Mouse (Mus musculus) embryonic facial prominence, embryonic 14.5 days (tissue): ENCODE data around the gene Nrip3. TPM values are rescaled to one million over a fixed set of nuclear protein-coding genes. Genes with fewer than 3 reads are reported as not detected.
A peak's percentile ranks its signal among the peaks of the same experiment; 100 is the strongest.

Source experiments
- ATAC-seq: fragments of 200-750 bp; cut with Nextera tagmentation; 2 replicates; pipeline ENCODE4 v1.8.0; 2017; ENCODE audit warnings: low read depth, moderate number of reproducible peaks, moderate TSS enrichment
- DNase-seq: peaks from one replicate; pipeline ENCODE4 v3.0.0-alpha.2; 2015; ENCODE audit warnings: low spot score
- H3K27ac ChIP-seq: fragments of 300-500 bp; sonication (generic); replicated peaks from 2 replicates; pipeline ENCODE4 v1.5.1; 2014; ENCODE audit warnings: low read depth, mild to moderate bottlenecking, low read length, moderate library complexity
- H3K27me3 ChIP-seq: fragments of 300-500 bp; sonication (generic); replicated peaks from 2 replicates; pipeline ENCODE4 v1.6.1; 2014; ENCODE audit warnings: low read length; ENCODE audit not compliant: control insufficient read depth, insufficient read depth
- H3K36me3 ChIP-seq: fragments of 300-500 bp; sonication (generic); 2 replicates; pipeline ENCODE4 v1.6.1; 2014; ENCODE audit warnings: low read length, mixed read lengths; ENCODE audit not compliant: control insufficient read depth, insufficient read depth
- H3K4me1 ChIP-seq: fragments of 300-500 bp; sonication (generic); 2 replicates; pipeline ENCODE4 v1.6.1; 2014; ENCODE audit warnings: antibody characterized with exemption, low read length; ENCODE audit not compliant: control insufficient read depth, insufficient read depth
- H3K4me2 ChIP-seq: fragments of 300-500 bp; sonication (generic); 2 replicates; pipeline ENCODE4 v1.6.1; 2014; ENCODE audit warnings: low read depth, mild to moderate bottlenecking, low read length, moderate library complexity, mixed read lengths
- H3K4me3 ChIP-seq: fragments of 300-500 bp; sonication (generic); 2 replicates; pipeline ENCODE4 v1.5.1; 2014; ENCODE audit warnings: low read depth, mild to moderate bottlenecking, low read length
- H3K9ac ChIP-seq: fragments of 300-500 bp; sonication (generic); 2 replicates; pipeline ENCODE4 v1.6.1; 2014; ENCODE audit warnings: low read depth, mild to moderate bottlenecking, low read length, moderate library complexity, mixed read lengths
- H3K9me3 ChIP-seq: fragments of 300-500 bp; sonication (generic); 2 replicates; pipeline ENCODE4 v1.6.1; 2016; ENCODE audit warnings: low read length; ENCODE audit not compliant: control insufficient read depth
- WGBS: fragments of 180-500 bp; shearing (Covaris S2); extraction: QIAGEN DNeasy Blood & Tissue Kit; methylation state at CpG from one replicate; pipeline ENCODE4 v1.1.7; 2014; 5-methylcytosine and 5-hydroxymethylcytosine counted together
- polyA plus RNA-seq: library from polyadenylated mRNA; unstranded; fragments of >200 nt; fragmentation: Nextera tagmentation; extraction: Ambion mirVana; gene quantifications from 2 replicates; pipeline ENCODE4 v1.2.1, GENCODE M21; 2014

Nrip3 gene
- polyA plus RNA-seq, 1 experiment from 2014 or later, result 1.8 TPM

DNA sequence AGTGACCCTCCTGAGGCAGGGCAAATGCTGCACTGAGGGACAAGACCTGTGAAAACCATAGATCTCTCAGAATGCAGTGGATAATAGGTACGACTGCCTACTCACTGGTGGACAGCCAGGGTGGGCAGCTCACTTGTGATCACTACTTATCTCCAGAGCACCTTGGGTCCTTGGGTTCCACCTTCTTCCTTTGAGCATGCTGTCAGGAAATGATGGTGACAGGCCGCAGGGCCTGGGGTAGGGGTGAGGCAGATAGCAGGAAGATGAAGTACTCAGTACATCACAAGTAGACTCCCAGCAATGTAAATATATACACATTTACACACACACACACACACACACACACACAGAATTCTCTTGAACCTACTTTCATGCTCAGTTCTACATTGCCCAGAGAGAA lies 6.0 kb upstream of the Nrip3 start:
- WGBS, result 91% methylated on average over 2 of the region's 2 CpGs
- Histone ChIP-seq H3K27me3 (peaks cover 5% of the 10 kb centered on the region; the same call in 1 of the 2 replicates), H3K27ac (no peak overlapping the region), H3K9ac (no peak overlapping the region), H3K9me3 (no peaks in the 10 kb centered on the region), H3K4me2 (no peak overlapping the region), H3K36me3 (no peaks in the 10 kb centered on the region), H3K4me1 (no peaks in the 10 kb centered on the region), H3K4me3 (no peak overlapping the region)
- DNase-seq (no peak), ATAC-seq (no peak)

DNA sequence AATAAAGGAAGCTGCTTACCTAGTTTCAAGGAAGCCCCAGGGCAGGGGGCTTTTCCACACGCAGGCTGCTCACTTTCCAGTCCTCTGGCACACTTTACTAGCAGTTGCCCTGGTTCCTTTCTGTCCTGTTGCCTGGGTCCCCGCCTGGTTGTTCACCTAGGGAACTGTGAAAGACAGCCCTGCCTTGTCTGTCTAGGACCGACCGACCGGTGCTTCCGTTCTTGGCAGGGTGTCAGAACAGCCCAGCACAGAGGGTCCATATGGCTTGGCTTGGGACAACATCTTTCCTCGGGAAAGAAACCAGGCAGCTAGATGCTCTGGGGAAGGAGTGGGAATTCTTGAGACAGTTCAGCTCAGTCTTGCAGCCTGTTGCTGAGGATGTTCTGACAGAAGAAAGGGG lies 1.5 kb upstream of the Nrip3 start:
- Histone ChIP-seq H3K36me3 (no peaks in the 10 kb centered on the region), H3K4me1 (0 out of 2 replicates have a peak, but pooled peaks cover 6% of the 10 kb centered on the region), H3K4me3 (no peak overlapping the region), H3K4me2 (no peak overlapping the region), H3K27ac (no peak overlapping the region), H3K9ac (no peak overlapping the region), H3K27me3 (peaks cover 48% of the 10 kb centered on the region), H3K9me3 (no peaks in the 10 kb centered on the region)
- 31% methylated on average over 7 of the region's 7 CpGs for WGBS
- ATAC-seq (no peak), DNase-seq (peak; percentile 22)

DNA sequence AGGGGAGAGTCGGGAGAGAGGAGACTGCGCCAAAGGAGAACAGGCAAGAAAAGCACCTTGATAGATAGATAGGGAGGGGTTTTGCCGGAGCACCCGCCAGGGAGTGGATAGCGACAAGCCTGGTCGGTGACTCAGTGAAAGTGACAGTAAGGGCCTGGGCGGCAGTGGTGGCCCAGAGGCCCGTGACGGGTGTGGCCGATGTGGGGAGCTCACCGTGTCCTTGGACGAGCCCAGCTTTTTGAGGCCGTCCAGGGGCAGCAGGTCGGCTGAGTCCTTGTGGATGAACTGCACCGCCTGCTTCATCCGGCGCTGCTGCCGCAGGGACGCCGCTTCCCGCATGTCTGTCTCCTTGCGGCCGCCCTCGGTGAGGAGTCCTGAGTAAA lies 747 bp downstream of the Nrip3 start:
- under 1% methylated on average over 23 of the region's 24 CpGs for WGBS

DNA sequence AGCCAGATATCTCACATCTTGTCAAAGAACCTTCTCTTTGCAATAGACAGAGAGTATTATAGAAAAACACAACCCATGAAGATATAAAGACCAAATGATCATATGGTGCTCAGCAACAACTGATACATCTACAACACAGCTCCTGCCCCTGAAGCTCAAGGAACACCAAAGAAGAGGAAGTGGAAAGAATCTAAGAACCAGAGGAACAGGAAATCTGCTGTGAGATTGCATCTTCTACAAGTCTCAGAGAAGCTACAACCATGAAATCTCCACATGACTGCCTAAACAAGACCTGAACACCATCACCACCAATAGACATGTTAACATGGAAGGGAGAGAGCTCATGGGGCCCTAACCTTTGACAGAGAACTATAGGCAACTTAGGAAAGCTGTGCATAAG lies 9.6 kb downstream of the Nrip3 start:
- H3K27me3 ChIP-seq, result no peaks in the 10 kb centered on the region
- H3K4me3 ChIP-seq, result no peak overlapping the region
- no peak overlapping the region for H3K9ac ChIP-seq
- ATAC-seq (no peak), DNase-seq (no peak)
- no peaks in the 10 kb centered on the region for H3K4me1 ChIP-seq
- no peaks in the 10 kb centered on the region for H3K36me3 ChIP-seq
- H3K27ac ChIP-seq, result no peak overlapping the region
- H3K4me2 ChIP-seq, result no peak overlapping the region
- H3K9me3 ChIP-seq, result no peaks in the 10 kb centered on the region

More for the DNA sequence above, 747 bp downstream of the Nrip3 start:
- no peaks in the 10 kb centered on the region for H3K9me3 ChIP-seq
- no peak overlapping the region for H3K27ac ChIP-seq
- no peaks in the 10 kb centered on the region for H3K36me3 ChIP-seq
- H3K9ac ChIP-seq, result peak overlapping the region; percentile 35; the same call in 1 of the 2 replicates
- peak; percentile 42 for ATAC-seq
- H3K4me3 ChIP-seq, result peak overlapping the region; percentile 49
- H3K27me3 ChIP-seq, result peaks cover 53% of the 10 kb centered on the region
- DNase-seq, result no peak
- H3K4me1 ChIP-seq, result 0 out of 2 replicates have a peak, but pooled peaks cover 6% of the 10 kb centered on the region
- peak overlapping the region; percentile 90 for H3K4me2 ChIP-seq

DNA sequence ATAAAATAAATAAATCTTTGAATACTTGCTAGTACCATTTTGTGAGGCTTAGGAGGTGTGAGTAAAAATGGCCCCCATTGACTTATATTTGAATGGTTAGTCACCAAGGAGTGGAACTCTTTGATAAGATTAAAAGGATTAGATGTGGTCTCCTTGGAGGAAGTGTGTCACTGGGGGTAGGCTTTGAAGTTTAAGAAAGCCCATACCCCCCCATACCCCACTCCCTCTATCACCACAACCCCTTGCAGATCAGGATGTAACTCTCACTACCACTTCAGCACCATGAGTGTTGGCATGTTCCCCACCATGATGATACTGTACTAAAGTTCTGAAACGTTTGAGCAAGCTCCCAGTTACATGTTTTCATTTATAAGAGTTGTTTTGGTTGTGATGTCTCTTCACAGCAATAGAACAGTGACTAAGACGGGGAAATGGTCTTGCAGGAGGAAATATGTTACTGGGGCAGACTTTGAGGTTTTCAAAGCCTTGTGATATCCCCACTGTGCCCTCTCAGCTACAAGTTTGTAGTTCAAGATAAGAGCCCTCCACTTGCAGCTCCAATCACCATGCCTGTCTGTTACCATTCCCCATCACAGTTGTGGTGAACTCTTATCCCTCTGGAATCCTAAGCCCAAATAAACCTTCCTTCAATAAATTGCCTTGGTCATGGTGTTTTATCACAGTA lies 13.0 kb downstream of the Nrip3 start:
- Histone ChIP-seq H3K9me3 (no peaks in the 10 kb centered on the region), H3K27ac (no peak overlapping the region), H3K36me3 (no peaks in the 10 kb centered on the region), H3K4me2 (no peak overlapping the region), H3K4me1 (no peaks in the 10 kb centered on the region), H3K27me3 (no peaks in the 10 kb centered on the region), H3K9ac (no peak overlapping the region), H3K4me3 (no peak overlapping the region)
- WGBS, result 53% methylated on average over 2 of the region's 2 CpGs
- DNase-seq, result no peak
- no peak for ATAC-seq

DNA sequence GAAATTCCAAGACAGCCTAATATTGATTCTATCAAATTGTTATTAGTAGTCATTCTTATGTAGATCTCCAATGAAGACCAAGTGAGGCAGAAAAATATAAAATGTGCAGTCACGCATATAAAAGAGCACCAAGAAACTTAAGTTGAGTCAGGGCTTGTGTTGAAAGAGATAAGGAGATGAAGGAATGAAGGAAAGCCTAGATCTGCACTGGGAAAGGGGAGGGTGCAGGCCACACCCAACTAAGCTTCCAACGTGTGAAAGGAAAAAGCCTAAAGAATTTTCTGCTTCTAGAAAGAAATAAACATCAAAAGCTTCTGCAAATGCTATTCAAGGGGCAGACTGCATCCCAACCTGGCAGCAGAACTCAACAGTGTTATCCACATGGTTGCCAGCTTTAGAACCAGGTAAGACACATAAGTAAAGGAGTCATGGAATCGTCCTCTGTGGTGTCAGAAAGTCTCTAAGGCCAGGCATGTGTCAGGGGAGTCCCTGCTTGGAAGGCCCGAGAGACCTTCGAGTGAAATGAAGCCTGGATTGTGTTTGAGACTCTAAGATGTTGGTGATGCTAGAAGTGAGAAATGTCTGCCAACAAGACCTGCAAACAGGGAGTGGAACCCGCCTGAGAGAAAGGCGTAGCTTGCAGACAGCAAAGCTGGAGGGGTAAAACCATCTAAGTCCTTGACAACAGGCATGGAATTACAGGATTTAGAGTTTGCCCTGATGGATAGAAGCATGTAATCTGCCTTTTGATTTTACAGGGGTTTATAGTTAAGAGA lies 14.1 kb downstream of the Nrip3 start:
- 79% methylated on average over 7 of the region's 7 CpGs for WGBS
- no peak overlapping the region for H3K27ac ChIP-seq
- H3K36me3 ChIP-seq, result no peaks in the 10 kb centered on the region
- H3K4me3 ChIP-seq, result no peak overlapping the region
- no peaks in the 10 kb centered on the region for H3K4me1 ChIP-seq
- ATAC-seq (no peak), DNase-seq (no peak)
- no peaks in the 10 kb centered on the region for H3K9me3 ChIP-seq
- H3K4me2 ChIP-seq, result no peak overlapping the region
- H3K9ac ChIP-seq, result no peak overlapping the region
- H3K27me3 ChIP-seq, result no peaks in the 10 kb centered on the region

DNA sequence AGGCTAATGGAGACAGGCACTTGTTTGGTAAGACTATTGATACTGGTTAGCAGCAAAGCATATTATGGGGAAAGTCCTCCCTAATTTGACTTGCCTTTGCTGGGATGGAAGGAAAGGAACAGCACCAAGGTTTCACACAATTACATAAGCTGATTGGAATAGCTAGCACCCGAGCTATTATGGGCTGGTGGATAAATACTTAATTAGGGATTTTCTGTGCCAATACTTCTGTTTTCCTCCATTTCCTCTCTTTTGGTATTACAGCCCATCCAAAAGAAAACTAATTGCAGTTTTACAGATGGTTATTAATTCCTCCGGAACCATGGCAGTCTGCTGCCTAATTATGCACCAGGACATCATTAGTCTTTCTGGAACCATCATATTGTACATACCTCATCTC lies 17.8 kb downstream of the Nrip3 start:
- Histone ChIP-seq H3K36me3 (no peaks in the 10 kb centered on the region), H3K9ac (no peak overlapping the region), H3K27me3 (no peaks in the 10 kb centered on the region), H3K27ac (no peak overlapping the region), H3K9me3 (no peaks in the 10 kb centered on the region), H3K4me3 (no peak overlapping the region), H3K4me1 (no peaks in the 10 kb centered on the region), H3K4me2 (no peak overlapping the region)
- DNase-seq (no peak), ATAC-seq (no peak)
- WGBS, result 74% methylated on average over 2 of the region's 2 CpGs

DNA sequence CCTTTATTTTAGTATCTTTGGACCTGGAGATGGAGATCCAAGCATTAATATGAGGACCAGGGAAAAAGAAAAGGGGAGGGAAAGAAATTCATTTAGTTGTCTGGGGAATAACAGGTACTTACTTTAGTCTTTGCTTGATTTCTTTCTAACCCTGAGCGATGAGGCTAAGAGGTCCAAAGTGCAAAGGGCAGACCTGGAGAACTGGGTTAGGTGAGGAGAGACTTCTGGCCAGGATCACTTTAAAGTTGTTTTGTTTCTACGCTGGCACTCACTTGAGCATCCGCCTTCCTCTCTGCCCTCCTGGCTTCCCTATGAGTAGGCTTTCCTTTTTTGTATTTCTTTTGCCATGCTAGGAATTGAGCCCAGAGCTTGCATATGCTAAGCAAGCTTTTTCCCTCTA lies 25.5 kb downstream of the Nrip3 start:
- Histone ChIP-seq H3K4me3 (no peak overlapping the region), H3K4me1 (peaks cover 14% of the 10 kb centered on the region), H3K9ac (no peak overlapping the region), H3K27me3 (no peaks in the 10 kb centered on the region), H3K36me3 (no peaks in the 10 kb centered on the region), H3K27ac (no peak overlapping the region), H3K4me2 (no peak overlapping the region), H3K9me3 (no peaks in the 10 kb centered on the region)
- WGBS, result 85% methylated on average over 3 of the region's 3 CpGs
- ATAC-seq (no peak), DNase-seq (no peak)

DNA sequence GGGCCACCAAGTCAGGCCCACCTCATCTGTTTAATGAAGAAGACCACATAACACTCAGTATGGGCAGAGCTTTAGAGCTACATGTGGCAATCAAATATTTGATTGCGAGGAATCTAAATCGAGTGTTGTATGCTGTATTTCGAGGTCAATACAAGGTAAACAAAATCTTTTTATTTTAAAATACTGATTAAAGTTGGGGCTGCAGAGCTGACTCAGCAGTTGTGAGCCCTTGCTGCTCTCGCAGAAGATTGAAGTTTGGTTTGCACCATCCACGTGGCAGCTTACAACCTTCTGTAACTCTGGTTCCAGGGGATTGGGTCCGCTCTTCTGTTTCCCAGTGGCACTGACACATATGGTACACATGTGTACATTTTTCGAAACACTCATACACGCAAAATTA lies 27.8 kb downstream of the Nrip3 start:
- no peaks in the 10 kb centered on the region for H3K27me3 ChIP-seq
- no peak overlapping the region for H3K4me2 ChIP-seq
- no peak overlapping the region for H3K9ac ChIP-seq
- H3K4me3 ChIP-seq, result no peak overlapping the region
- H3K9me3 ChIP-seq, result no peaks in the 10 kb centered on the region
- no peak for DNase-seq
- 84% methylated on average over 8 of the region's 8 CpGs for WGBS
- no peak for ATAC-seq
- no peaks in the 10 kb centered on the region for H3K36me3 ChIP-seq
- peaks cover 16% of the 10 kb centered on the region for H3K4me1 ChIP-seq
- H3K27ac ChIP-seq, result no peak overlapping the region
